Mouse (Mus musculus) CD4-positive helper T cell, adult 2 months (primary cell): Measurements from ENCODE around the gene Gm21936.
"Not testable (repeated sequence)": the region's sequence is repeated elsewhere in the genome, so short reads cannot be mapped to it uniquely, and the experiment has no call there.

Experiments used
- DNase-seq: peaks from one replicate; pipeline ENCODE4 v3.0.0-alpha.2; 2012; ENCODE audit warnings: low read depth, missing footprints, low spot score

Gene Gm21936

GRCm38 (mm10) chr12:87795212-87795611, at the start of gene Gm21936:
Gm21936 (plus strand) TSS chr12:87795512.
- DNase-seq: not testable (repeated sequence)

GRCm38 (mm10) chr12:87775655-87776054, 19.7 kb upstream of the Gm21936 start, which contains the start of gene Gm21319:
Gm21319 (minus strand) TSS chr12:87775755.
- DNase-seq: not testable (repeated sequence)

GRCm38 (mm10) chr12:87797971-87798370, 2.7 kb downstream of the Gm21936 start:
- not testable (repeated sequence) for DNase-seq

GRCm38 (mm10) chr12:87816277-87816676, 21.0 kb downstream of the Gm21936 start, which contains the start of gene BB287469:
BB287469 (plus strand) TSS chr12:87816577.
- DNase-seq: not testable (repeated sequence)

GRCm38 (mm10) chr12:87842239-87842638, 46.9 kb downstream of the Gm21936 start, which contains the start of gene Gm2001:
Gm2001 (minus strand) TSS chr12:87842339.
- DNase-seq: not testable (repeated sequence)
